ENCODE assay signal across 15 mouse cellular contexts in genomic region chr8:93883241-93883640, GRCm38 (mm10).
DNase-seq lines count a peak whose midpoint lies in the region.
"Had no signal": no experiment of that assay in that cellular context is flagged by ENCODE, and none has a peak within 500 bp of the region (broad histone marks: within the 10 kb centered on the region; RNA-seq: fewer than 3 reads in every experiment).

No protein-coding gene starts in this region.

- intact Hi-C loops in heart, postnatal 25 days (cut with DNase I), result no loop called here

- peak; percentile 57 for DNase-seq in cerebellum, adult 11-12 months
- no peak for DNase-seq in cerebellum, adult 8-10 months
- peak; percentile 86 for DNase-seq in heart, adult 11 months
- no peak for DNase-seq in heart, postnatal 25 days (ENCODE audit: low spot score)
- peak; percentile 58 for DNase-seq in layer of hippocampus, adult 9-11 months
- no peak for DNase-seq in layer of hippocampus, adult 9-10 months (ENCODE audit: low spot score)
- peak; percentile 59 for DNase-seq in right cerebral cortex, adult 18-20 months
- no peak for DNase-seq in right cerebral cortex, adult 2 months (ENCODE audit: low spot score in 2 of 2)
- DNase-seq: adrenal gland, adult 8-10 months; gastrocnemius, postnatal 10 days; heart, adult 2 months; kidney, postnatal 4 days; lung, adult 2 months; right cerebral cortex, postnatal 25 days; thymus, adult 18-20 months had no signal

Comparison
In these comparisons a context has a peak if more than half of its experiments do, and no peak if none do; other contexts are left out.
1. DNase-seq: peak in cerebellum, adult 11-12 months (single experiment), heart, adult 11 months (single experiment), layer of hippocampus, adult 9-11 months (single experiment) and right cerebral cortex, adult 18-20 months (single experiment); none in cerebellum, adult 8-10 months (single experiment), heart, postnatal 25 days (single experiment), layer of hippocampus, adult 9-10 months (single experiment) and right cerebral cortex, adult 2 months (0 of 2).